Mouse (Mus musculus) cerebral cortex, adult 2 months (tissue): ENCODE results near the gene Mrps12.

ENCODE experiments used
- WGBS: fragments of 180-500 bp; shearing (Covaris S2); methylation state at CpG from one replicate; pipeline ENCODE4 v1.1.7; 2018; 5-methylcytosine and 5-hydroxymethylcytosine counted together

Gene Mrps12

GRCm38 (mm10) chr7:28741709-28742438 is at the start of gene Mrps12, which contains the start of gene Sars2:
Gene Mrps12 (minus strand): TSS chr7:28741820.
Gene Sars2 (plus strand): TSS chr7:28741992.
- under 1% methylated on average over 39 of the region's 39 CpGs for WGBS

DNA sequence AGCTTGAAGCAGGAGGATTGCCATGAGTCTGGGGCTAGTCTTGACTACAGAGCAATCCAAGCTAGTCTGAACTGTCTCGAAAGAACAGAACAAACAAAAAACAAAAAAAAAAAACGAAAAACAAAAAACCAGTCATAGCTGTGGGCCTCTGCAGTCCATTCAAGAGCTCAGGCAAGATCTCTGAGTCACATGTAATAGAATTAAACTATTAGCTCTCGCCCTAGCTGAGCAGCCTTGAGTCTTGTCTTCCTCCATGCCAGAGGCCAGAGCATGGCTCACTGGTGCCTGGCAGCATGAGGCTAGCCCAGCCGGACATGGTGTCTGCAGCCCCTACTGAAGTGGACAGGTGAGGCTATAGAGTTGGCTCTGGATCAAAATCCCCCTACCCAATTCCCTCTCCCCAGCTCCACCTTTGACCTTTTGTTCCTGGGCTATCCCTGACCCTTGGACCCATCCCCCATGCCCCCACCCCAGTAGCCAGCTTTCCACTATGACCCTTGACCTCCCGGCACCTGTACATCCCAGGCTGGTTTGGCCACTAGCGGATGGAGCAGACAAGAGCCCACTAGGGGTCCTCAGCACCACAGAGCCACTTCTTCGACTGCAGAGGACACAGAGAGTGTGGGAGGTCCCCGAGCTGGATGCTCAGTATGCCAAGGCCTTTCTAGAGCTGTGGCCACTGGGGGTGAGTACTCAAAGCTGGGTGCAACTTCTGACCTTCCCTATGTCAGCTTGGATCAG is 48.6 kb upstream of the Mrps12 start:
- WGBS: 64% methylated on average over 8 of the region's 8 CpGs

DNA sequence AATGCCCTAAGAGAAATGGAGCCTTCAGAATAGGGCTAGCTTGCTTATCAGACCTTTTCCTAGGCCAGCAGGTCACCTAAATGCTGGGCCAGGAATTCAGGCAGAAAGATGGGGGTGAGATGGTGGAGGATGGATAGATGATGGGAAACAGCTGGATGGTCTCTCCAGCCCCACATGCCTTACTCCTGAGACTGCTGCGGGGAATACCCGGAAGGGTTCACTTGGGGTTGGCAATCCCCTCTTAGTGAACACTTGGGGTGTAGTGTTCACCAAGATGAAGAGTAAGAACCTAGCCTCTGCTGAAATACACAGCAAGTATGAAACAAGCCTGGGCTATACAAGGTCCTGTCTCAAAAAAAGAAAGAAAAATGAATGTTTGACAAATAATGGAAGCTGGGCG is 47.6 kb upstream of the Mrps12 start:
- 93% methylated on average over 3 of the region's 3 CpGs for WGBS

- 80% methylated on average over 5 of the region's 5 CpGs for whole genome bisulfite sequencing
These were observed 46.9 kb upstream of the Mrps12 start, which contains the start of gene Rinl for GRCm38 (mm10) chr7:28788307-28789195. Gene Rinl (plus strand): TSS chr7:28788969.

- WGBS: 91% methylated on average over 9 of the region's 9 CpGs
These were observed 46.3 kb upstream of the Mrps12 start for GRCm38 (mm10) chr7:28787884-28788283.

GRCm38 (mm10) chr7:28785161-28785560 is 43.5 kb upstream of the Mrps12 start:
- 84% methylated on average over 5 of the region's 5 CpGs for WGBS

DNA sequence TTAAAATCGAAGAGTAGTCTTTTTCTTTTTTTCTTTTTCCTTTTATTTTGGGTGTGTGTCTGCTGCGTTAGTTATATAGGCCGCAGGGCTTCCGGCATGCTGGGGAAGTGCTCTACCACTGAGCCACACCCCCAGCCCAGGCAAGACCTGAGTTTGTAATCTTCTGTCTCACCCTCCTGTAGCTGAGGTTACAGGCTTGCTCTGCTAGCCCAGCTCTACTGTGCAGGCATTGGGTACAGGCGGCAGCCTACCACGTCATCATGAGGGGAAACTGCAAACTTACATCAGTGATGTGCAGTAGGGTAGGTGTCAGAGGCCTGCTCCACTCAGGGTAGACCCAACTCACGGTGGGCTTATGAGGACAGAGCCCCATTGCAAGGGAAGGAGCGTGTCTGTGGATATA is 39.6 kb upstream of the Mrps12 start:
- WGBS: 75% methylated on average over 8 of the region's 8 CpGs

- WGBS: 37% methylated on average over 7 of the region's 7 CpGs
These were observed 39.2 kb upstream of the Mrps12 start for GRCm38 (mm10) chr7:28780857-28781256.

DNA sequence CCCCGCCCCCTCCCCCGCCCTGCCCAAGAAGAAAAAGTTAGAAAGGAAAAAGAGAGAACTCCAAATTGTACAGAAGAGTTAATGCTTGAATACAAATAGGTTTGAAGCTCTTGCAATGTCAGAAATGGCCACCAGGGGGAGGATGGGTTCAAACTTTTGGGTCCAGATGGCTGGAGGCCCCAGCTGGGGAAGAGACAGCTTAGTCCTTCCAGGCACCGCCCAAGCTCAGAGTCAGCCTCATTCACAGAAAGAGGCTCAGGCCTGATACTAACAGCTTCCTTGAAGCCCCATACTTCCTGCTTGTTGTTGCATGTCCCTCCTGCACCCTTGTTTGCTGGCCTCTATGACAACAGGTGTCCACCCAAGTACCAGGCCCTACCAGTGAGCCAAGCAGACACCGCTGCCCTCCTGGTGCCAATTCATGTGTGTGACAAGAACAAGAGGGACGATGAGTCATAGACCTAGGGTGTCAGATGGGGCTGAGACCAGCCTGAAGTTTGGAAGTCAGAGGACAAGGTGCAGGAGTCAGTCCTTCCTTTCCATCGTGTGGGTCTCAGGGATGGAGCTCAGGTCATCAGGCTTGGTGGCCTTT is 38.5 kb upstream of the Mrps12 start:
- 38% methylated on average over 6 of the region's 6 CpGs for WGBS

GRCm38 (mm10) chr7:28778825-28779224 is 37.2 kb upstream of the Mrps12 start:
- WGBS: 78% methylated on average over 9 of the region's 9 CpGs

GRCm38 (mm10) chr7:28775129-28775528 is 33.5 kb upstream of the Mrps12 start:
- 74% methylated on average over 7 of the region's 7 CpGs for WGBS

- 61% methylated on average over 12 of the region's 12 CpGs for WGBS
These were observed 32.5 kb upstream of the Mrps12 start for GRCm38 (mm10) chr7:28774164-28774563.

DNA sequence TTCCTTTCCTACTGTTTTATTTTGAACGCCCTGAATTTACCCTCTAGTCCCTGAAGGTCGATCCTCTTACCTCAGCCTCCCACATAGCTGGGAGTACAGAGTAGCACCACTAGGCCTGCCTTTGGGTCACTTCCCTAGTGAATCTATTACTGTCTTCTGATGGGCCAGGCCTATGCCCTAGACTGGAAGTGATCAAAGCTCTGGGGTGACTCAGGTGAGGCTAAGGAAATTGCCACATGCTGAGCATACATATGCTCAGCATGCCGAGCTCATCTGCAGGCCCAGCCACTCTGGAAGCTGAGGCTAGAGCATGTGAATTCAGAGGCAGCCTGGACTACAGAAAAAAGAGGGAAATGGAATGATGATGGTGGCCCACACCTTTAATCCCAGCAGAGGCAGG is 31.5 kb upstream of the Mrps12 start:
- 83% methylated on average over 3 of the region's 3 CpGs for WGBS

- 80% methylated on average over 11 of the region's 11 CpGs for WGBS
These were observed 30.2 kb upstream of the Mrps12 start for GRCm38 (mm10) chr7:28771867-28772266.

- WGBS: 87% methylated on average over 3 of the region's 3 CpGs
These were observed 28.7 kb upstream of the Mrps12 start for GRCm38 (mm10) chr7:28770309-28770708.

GRCm38 (mm10) chr7:28769414-28769958 is 27.9 kb upstream of the Mrps12 start:
- WGBS: 81% methylated on average over 9 of the region's 9 CpGs

DNA sequence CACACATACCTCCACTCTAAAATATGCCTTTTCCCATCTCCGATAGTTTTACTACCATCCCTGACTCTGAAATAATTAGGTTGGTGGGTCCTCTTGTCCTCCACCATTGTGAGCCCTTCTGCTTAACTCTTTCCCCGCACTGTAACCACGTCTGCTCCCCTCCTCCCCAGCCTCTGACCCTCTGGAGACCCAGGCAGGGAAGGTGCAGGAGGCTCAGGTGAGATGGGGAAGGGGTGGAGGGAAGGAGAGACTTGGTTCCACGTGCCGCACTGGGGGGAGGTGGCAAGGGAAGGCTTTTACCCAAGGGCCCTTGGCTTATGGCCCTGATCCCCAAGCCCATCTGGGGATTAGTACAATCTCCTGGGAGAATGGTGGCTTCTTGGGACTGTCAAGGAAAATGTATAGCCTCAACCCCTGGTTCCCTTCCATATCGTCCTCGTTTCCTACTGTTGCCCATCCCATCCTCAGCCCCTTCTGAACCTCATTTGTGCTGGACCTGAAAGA is 25.9 kb upstream of the Mrps12 start, which contains the start of gene Nfkbib:
Gene Nfkbib (minus strand): TSS at position 51 of the 504 bp plus-strand sequence.
- WGBS: 52% methylated on average over 7 of the region's 7 CpGs

- 3% methylated on average over 14 of the region's 14 CpGs for WGBS
These were observed 25.3 kb upstream of the Mrps12 start for GRCm38 (mm10) chr7:28766910-28767309.

DNA sequence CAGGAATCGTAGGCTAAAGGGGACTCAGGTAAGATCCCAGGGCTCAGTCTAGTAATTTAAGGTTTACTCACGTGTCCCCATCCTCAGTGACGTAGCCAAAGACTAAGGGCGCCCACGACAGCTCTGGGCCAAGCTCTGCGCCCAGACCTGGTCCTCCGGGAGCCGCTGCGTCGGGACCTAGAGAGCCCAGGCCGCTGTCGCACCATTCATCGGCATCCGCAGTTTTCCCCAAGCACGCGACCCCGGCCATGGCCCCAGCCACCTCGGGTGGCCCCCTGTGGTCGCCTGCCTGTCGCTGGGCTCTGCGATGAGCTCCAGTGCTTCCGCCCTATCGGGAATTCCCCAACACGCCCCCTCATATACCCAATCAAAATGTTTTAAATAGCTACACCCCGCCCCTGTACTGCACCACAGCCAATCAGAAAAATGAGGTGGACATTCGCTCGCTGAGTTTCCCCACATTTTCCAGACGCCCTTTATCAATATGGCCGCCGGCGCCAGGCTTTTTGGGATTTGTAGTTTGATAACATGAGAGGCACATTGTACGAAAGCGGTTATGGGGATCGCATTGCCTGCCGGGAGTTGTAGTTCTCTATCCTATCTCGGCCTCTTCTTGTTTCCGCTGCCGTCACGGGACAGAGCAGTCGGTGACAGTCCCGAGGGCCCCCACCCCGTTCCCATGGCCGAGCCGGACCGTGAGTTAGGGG is 24.7 kb upstream of the Mrps12 start, which contains the start of gene Sirt2:
Gene Sirt2 (plus strand): TSS at position 563 of the 707 bp plus-strand sequence.
- under 1% methylated on average over 45 of the region's 45 CpGs for WGBS

- 80% methylated on average over 6 of the region's 6 CpGs for WGBS
These were observed 23.6 kb upstream of the Mrps12 start for GRCm38 (mm10) chr7:28765211-28765610.
